Mouse (Mus musculus) embryonic facial prominence, embryonic 13.5 days (tissue): ENCODE data around the gene Skor1. TPM values are rescaled to one million over a fixed set of nuclear protein-coding genes. Genes with fewer than 3 reads are reported as not detected.
A peak's percentile ranks its signal among the peaks of the same experiment; 100 is the strongest.

Source experiments
- ATAC-seq: fragments of 200-750 bp; cut with Nextera tagmentation; 2 replicates; pipeline ENCODE4 v1.8.0; 2017; ENCODE audit warnings: low read depth; ENCODE audit not compliant: insufficient number of reproducible peaks, insufficient read depth, low FRiP score, low TSS enrichment
- H3K27ac ChIP-seq: fragments of 300-500 bp; sonication (generic); 2 replicates; pipeline ENCODE4 v1.5.1; 2015; ENCODE audit warnings: moderate library complexity, mild to moderate bottlenecking, inconsistent platforms
- H3K27me3 ChIP-seq: fragments of 300-500 bp; sonication (generic); 2 replicates; pipeline ENCODE4 v1.6.1; 2015; ENCODE audit warnings: mild to moderate bottlenecking, inconsistent platforms
- H3K36me3 ChIP-seq: fragments of 300-500 bp; sonication (generic); 2 replicates; pipeline ENCODE4 v1.6.1; 2015; ENCODE audit warnings: mild to moderate bottlenecking, inconsistent platforms
- H3K4me1 ChIP-seq: fragments of 300-500 bp; sonication (generic); 2 replicates; pipeline ENCODE4 v1.6.1; 2015; ENCODE audit warnings: inconsistent platforms
- H3K4me2 ChIP-seq: fragments of 300-500 bp; sonication (generic); 2 replicates; pipeline ENCODE4 v1.6.1; 2015; ENCODE audit warnings: moderate library complexity, mild to moderate bottlenecking, inconsistent platforms
- H3K4me3 ChIP-seq: fragments of 300-500 bp; sonication (generic); 2 replicates; pipeline ENCODE4 v1.5.1; 2015; ENCODE audit warnings: mild to moderate bottlenecking, inconsistent platforms
- H3K9ac ChIP-seq: fragments of 300-500 bp; sonication (generic); 2 replicates; pipeline ENCODE4 v1.6.1; 2015; ENCODE audit warnings: mild to moderate bottlenecking, inconsistent platforms
- H3K9me3 ChIP-seq: fragments of 300-500 bp; sonication (generic); 2 replicates; pipeline ENCODE4 v1.6.1; 2016; ENCODE audit warnings: inconsistent platforms
- WGBS: fragments of 180-500 bp; shearing (Covaris S2); methylation state at CpG from one replicate; pipeline ENCODE4 v1.1.7; 2015; ENCODE audit warnings: mixed read lengths; 5-methylcytosine and 5-hydroxymethylcytosine counted together
- polyA plus RNA-seq: library from polyadenylated mRNA; unstranded; fragments of >200 nt; fragmentation: Nextera tagmentation; extraction: Ambion mirVana; gene quantifications from 2 replicates; pipeline ENCODE4 v1.2.1, GENCODE M21; 2015

Gene Skor1
- polyA plus RNA-seq, 1 experiment from 2014 or later = 0.58 TPM

GRCm38 (mm10) chr9:63131957-63132602, 16.7 kb downstream of the Skor1 start:
- 1% methylated on average over 28 of the region's 28 CpGs for WGBS
- ATAC-seq = no peak; the same call in 1 of the 2 replicates

GRCm38 (mm10) chr9:63129641-63130041, 19.1 kb downstream of the Skor1 start:
- Histone ChIP-seq H3K9me3 (no peaks in the 10 kb centered on the region), H3K4me1 (peaks cover 23% of the 10 kb centered on the region), H3K36me3 (no peaks in the 10 kb centered on the region), H3K4me3 (no peak overlapping the region), H3K27me3 (peaks cover 20% of the 10 kb centered on the region), H3K4me2 (no peak overlapping the region), H3K27ac (no peak overlapping the region), H3K9ac (no peak overlapping the region)
- WGBS = 81% methylated on average over 8 of the region's 8 CpGs
- ATAC-seq = no peak

More at GRCm38 (mm10) chr9:63131957-63132602, 16.7 kb downstream of the Skor1 start:
- peak overlapping the region; percentile 83 for H3K4me2 ChIP-seq
- peaks cover 37% of the 10 kb centered on the region for H3K27me3 ChIP-seq
- peak overlapping the region; percentile 83 for H3K9ac ChIP-seq
- H3K4me1 ChIP-seq = peaks cover 44% of the 10 kb centered on the region
- H3K4me3 ChIP-seq = peak overlapping the region; percentile 67
- H3K36me3 ChIP-seq = no peaks in the 10 kb centered on the region
- peak overlapping the region; percentile 84 for H3K27ac ChIP-seq
- H3K9me3 ChIP-seq = no peaks in the 10 kb centered on the region

- Histone ChIP-seq H3K36me3 (no peaks in the 10 kb centered on the region), H3K4me2 (peak overlapping the region; percentile 81; the same call in 1 of the 2 replicates), H3K4me1 (peaks cover 11% of the 10 kb centered on the region), H3K27me3 (0 out of 2 replicates have a peak, but pooled peaks cover 6% of the 10 kb centered on the region), H3K9ac (no peak overlapping the region), H3K9me3 (no peaks in the 10 kb centered on the region), H3K27ac (no peak overlapping the region), H3K4me3 (no peak overlapping the region)
- ATAC-seq = no peak
- 42% methylated on average over 9 of the region's 9 CpGs for WGBS
Observed at GRCm38 (mm10) chr9:63124512-63124911, 24.2 kb downstream of the Skor1 start.

- no peaks in the 10 kb centered on the region for H3K9me3 ChIP-seq
- peak overlapping the region; percentile 72 for H3K9ac ChIP-seq
- H3K4me3 ChIP-seq = peak overlapping the region; percentile 49
- H3K4me1 ChIP-seq = peaks cover 11% of the 10 kb centered on the region
- 3% methylated on average over 30 of the region's 30 CpGs for whole genome bisulfite sequencing
- peak overlapping the region; percentile 81 for H3K4me2 ChIP-seq
- peak overlapping the region; percentile 73 for H3K27ac ChIP-seq
- peak; percentile 88 for ATAC-seq
- no peaks in the 10 kb centered on the region for H3K36me3 ChIP-seq
- H3K27me3 ChIP-seq = 0 out of 2 replicates have a peak, but pooled peaks cover 6% of the 10 kb centered on the region
Observed at GRCm38 (mm10) chr9:63123451-63124438, 25.0 kb downstream of the Skor1 start.

- 30% methylated on average over 8 of the region's 8 CpGs for WGBS
- H3K9me3 ChIP-seq = no peaks in the 10 kb centered on the region
- no peak overlapping the region for H3K9ac ChIP-seq
- H3K4me1 ChIP-seq = peaks cover 11% of the 10 kb centered on the region
- H3K27ac ChIP-seq = peak overlapping the region; percentile 56
- no peak overlapping the region for H3K4me2 ChIP-seq
- H3K4me3 ChIP-seq = no peak overlapping the region
- no peak for ATAC-seq
- H3K36me3 ChIP-seq = no peaks in the 10 kb centered on the region
- 0 out of 2 replicates have a peak, but pooled peaks cover 6% of the 10 kb centered on the region for H3K27me3 ChIP-seq
Observed at GRCm38 (mm10) chr9:63122161-63122833, 26.5 kb downstream of the Skor1 start.

- no peak for ATAC-seq
- Histone ChIP-seq H3K4me3 (no peak overlapping the region), H3K27me3 (no peaks in the 10 kb centered on the region), H3K4me1 (peaks cover 4% of the 10 kb centered on the region), H3K27ac (no peak overlapping the region), H3K9me3 (no peaks in the 10 kb centered on the region), H3K9ac (no peak overlapping the region), H3K4me2 (no peak overlapping the region), H3K36me3 (no peaks in the 10 kb centered on the region)
- 68% methylated on average over 5 of the region's 5 CpGs for WGBS
Observed at GRCm38 (mm10) chr9:63118385-63118784, 30.4 kb downstream of the Skor1 start.

- H3K27me3 ChIP-seq = no peaks in the 10 kb centered on the region
- no peak overlapping the region for H3K9ac ChIP-seq
- ATAC-seq = no peak
- H3K4me1 ChIP-seq = peaks cover 19% of the 10 kb centered on the region
- H3K4me2 ChIP-seq = no peak overlapping the region
- H3K27ac ChIP-seq = no peak overlapping the region
- no peak overlapping the region for H3K4me3 ChIP-seq
- no peaks in the 10 kb centered on the region for H3K9me3 ChIP-seq
- WGBS = 54% methylated on average over 3 of the region's 3 CpGs
- no peaks in the 10 kb centered on the region for H3K36me3 ChIP-seq
Observed at GRCm38 (mm10) chr9:63112514-63112913, 36.2 kb downstream of the Skor1 start.

- Histone ChIP-seq H3K27me3 (no peaks in the 10 kb centered on the region), H3K9ac (no peak overlapping the region; the same call in 1 of the 2 replicates), H3K4me3 (peak overlapping the region; percentile 55; the same call in 1 of the 2 replicates), H3K9me3 (no peaks in the 10 kb centered on the region), H3K27ac (peak overlapping the region; percentile 97), H3K4me1 (peaks cover 19% of the 10 kb centered on the region), H3K4me2 (peak overlapping the region; percentile 75), H3K36me3 (no peaks in the 10 kb centered on the region)
- no peak for ATAC-seq
- WGBS = 22% methylated on average over 2 of the region's 2 CpGs
Observed at GRCm38 (mm10) chr9:63109782-63110087, 39.0 kb downstream of the Skor1 start.

GRCm38 (mm10) chr9:63109020-63109781, 39.6 kb downstream of the Skor1 start:
- peak; percentile 81 for ATAC-seq
- no peaks in the 10 kb centered on the region for H3K27me3 ChIP-seq
- peak overlapping the region; percentile 97 for H3K27ac ChIP-seq
- peak overlapping the region; percentile 78 for H3K9ac ChIP-seq
- no peaks in the 10 kb centered on the region for H3K9me3 ChIP-seq
- H3K36me3 ChIP-seq = no peaks in the 10 kb centered on the region
- H3K4me3 ChIP-seq = peak overlapping the region; percentile 55
- peak overlapping the region; percentile 75 for H3K4me2 ChIP-seq
- WGBS = 1% methylated on average over 34 of the region's 34 CpGs
- H3K4me1 ChIP-seq = peaks cover 19% of the 10 kb centered on the region

- Histone ChIP-seq H3K9ac (peak overlapping the region; percentile 78), H3K4me2 (peak overlapping the region; percentile 75), H3K4me1 (peaks cover 19% of the 10 kb centered on the region), H3K27me3 (no peaks in the 10 kb centered on the region), H3K9me3 (no peaks in the 10 kb centered on the region), H3K36me3 (no peaks in the 10 kb centered on the region), H3K4me3 (peak overlapping the region; percentile 55), H3K27ac (peak overlapping the region; percentile 97)
- WGBS = 41% methylated on average over 4 of the region's 4 CpGs
- ATAC-seq = no peak
Observed at GRCm38 (mm10) chr9:63108580-63108979, 40.2 kb downstream of the Skor1 start.
